Mouse (Mus musculus) leukemia stem cell, adult 10-12 weeks (primary cell): Measurements from ENCODE around the gene Olfr1270. TPM values are rescaled to one million over a fixed set of nuclear protein-coding genes. Genes with fewer than 3 reads are reported as not detected.

Experiments
- polyA plus RNA-seq: library from polyadenylated mRNA; stranded (reverse); fragments of >175 nt; gene quantifications from 2 replicates; pipeline ENCODE4 v1.2.3, GENCODE M21; 2012; ENCODE audit warnings: low replicate concordance

Gene Olfr1270
- not detected in 2 replicates for polyA plus RNA-seq

DNA sequence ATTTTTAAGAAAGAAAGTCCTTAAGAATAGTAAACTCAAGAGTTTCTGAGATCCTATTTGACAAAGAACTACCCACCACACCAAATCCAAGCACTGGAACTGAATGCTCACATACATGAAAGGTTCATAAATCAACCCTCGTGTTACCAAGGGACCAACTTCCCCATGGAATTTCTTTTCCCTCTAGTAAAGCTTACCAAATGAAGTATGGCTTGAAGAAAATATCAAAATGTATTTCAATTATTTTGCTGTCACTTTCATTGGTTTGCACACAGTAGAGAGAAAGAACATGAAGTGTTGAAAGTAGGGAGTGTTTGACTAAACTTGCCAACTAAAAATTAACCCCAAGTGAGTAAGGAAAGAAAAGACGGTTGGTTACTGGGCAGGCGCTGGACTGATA, at the start of gene Olfr1270:
TSS of gene Olfr1270 (minus strand) at position 101 of the 400 bp plus-strand sequence.

DNA sequence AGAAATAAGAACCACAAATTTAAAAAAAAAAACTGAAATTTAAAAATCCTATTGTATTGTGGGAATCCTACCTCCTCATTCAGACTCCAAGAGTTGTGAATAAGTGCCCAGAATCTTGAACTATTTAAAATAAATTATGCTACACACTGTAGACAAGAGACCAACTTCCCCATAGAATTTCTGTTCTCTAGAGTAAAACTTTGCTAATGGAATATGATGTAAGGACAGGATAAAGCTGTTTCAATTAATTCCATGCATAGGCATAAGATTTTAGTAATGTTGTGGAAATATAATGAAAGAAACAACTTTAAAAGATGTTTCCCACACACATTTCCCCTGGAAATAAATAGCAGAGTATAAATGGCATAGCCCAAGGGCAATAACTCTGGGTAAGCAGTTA, 10.7 kb downstream of the Olfr1270 start, which contains the start of gene Olfr32:
TSS of gene Olfr32 (minus strand) at position 101 of the 400 bp plus-strand sequence.

DNA sequence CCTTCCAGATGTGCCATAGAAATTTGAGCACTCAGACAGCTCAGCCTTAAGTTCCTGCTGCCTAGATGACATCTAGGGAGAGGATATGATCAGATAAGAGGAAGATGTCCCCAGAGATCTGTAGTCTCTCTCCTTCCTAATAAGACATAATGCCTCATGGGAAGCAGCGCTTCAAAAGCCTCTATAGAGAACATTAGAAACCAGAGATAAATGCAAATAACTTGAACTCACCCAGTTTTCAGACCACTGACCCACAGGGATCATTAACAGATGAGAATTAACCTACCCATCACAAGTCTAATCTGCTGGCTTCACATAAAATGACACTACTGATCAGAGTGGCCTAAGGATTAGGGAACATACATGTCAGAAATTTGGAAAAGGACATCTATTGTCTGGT, 31.6 kb downstream of the Olfr1270 start, which contains the start of gene Olfr1269:
TSS of gene Olfr1269 (minus strand) at position 101 of the 400 bp plus-strand sequence.

Other genes starting within 250 kb of the Olfr1270 start
- not detected in 2 replicates for gene Olfr1258, start 225.8 kb downstream of the Olfr1270 start, polyA plus RNA-seq
- gene Olfr1259, start 204.4 kb downstream of the Olfr1270 start, polyA plus RNA-seq, result not detected in 2 replicates
- gene Olfr1260, start 178.8 kb downstream of the Olfr1270 start, polyA plus RNA-seq, result not detected in 2 replicates
- gene Olfr1261, start 161.9 kb downstream of the Olfr1270 start, polyA plus RNA-seq, result not detected in 2 replicates
- gene Olfr1262, start 152.9 kb downstream of the Olfr1270 start, polyA plus RNA-seq, result not detected in 2 replicates
- not detected in 2 replicates for gene Olfr1263, start 141.0 kb downstream of the Olfr1270 start, polyA plus RNA-seq
- gene Olfr1264, start 127.5 kb downstream of the Olfr1270 start, polyA plus RNA-seq, result not detected in 2 replicates
- not detected in 2 replicates for gene Olfr1265, start 117.8 kb downstream of the Olfr1270 start, polyA plus RNA-seq
- not detected in 2 replicates for gene Olfr140, start 89.5 kb downstream of the Olfr1270 start, polyA plus RNA-seq
- not detected in 2 replicates for gene Olfr1269, start 31.7 kb downstream of the Olfr1270 start, polyA plus RNA-seq
- not detected in 2 replicates for gene Olfr32, start 10.8 kb downstream of the Olfr1270 start, polyA plus RNA-seq
- not detected in 2 replicates for gene Olfr1506, start 71.4 kb upstream of the Olfr1270 start, polyA plus RNA-seq
- gene Olfr142, start 104.5 kb upstream of the Olfr1270 start, polyA plus RNA-seq, result not detected in 2 replicates
- not detected in 2 replicates for gene Olfr1271, start 117.9 kb upstream of the Olfr1270 start, polyA plus RNA-seq
- gene Olfr1272, start 139.8 kb upstream of the Olfr1270 start, polyA plus RNA-seq, result 0.09 TPM in 1 of 2 replicates, not detected in the other
- not detected in 2 replicates for gene Gm13769, start 169.1 kb upstream of the Olfr1270 start, polyA plus RNA-seq
- gene Olfr1274-ps, start 245.6 kb upstream of the Olfr1270 start, polyA plus RNA-seq, result not detected in 2 replicates